Mouse (Mus musculus): ENCODE measurements around the gene 2010300C02Rik. TPM values are rescaled to one million over a fixed set of nuclear protein-coding genes. Genes with fewer than 3 reads are reported as not detected.
"Not testable (repeated sequence)": the region's sequence is repeated elsewhere in the genome, so short reads cannot be mapped to it uniquely, and the experiment has no call there.

2010300C02Rik gene
- total and polyA plus RNA-seq, 2 experiments from 2014 or later, result 6.9 to 7.9 TPM

- 93% methylated on average over 4 of the region's 4 CpGs for WGBS
- ATAC-seq (ENCODE audit: low FRiP score), result no peak
- DNase-seq (ENCODE audit: low spot score), result no peak
These were observed 117.6 kb downstream of the 2010300C02Rik start for GRCm38 (mm10) chr1:37602268-37602667.

DNA sequence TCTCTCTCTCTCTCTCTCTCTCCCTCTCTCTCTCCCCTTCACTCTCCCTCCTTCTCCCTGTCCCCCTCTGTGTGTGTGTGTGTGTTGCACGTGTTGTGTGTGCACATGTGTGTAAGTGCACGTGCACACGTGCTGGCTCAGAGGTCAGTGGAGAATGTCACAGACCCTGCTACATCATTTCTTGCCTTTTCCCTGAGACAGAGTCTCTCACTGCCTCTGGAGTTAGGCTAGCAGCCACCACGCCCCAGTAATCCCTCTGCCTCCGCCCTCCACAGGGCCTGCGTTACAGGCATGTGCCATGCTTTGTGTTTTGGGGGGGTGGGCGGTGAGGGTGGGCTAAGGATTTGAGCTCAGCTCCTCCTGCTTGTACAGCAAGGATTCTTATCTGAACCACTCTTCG, 118.4 kb downstream of the 2010300C02Rik start:
- Histone ChIP-seq H3K9me3 (ENCODE audit: low read length) (no peaks in the 10 kb centered on the region), H3K27ac (ENCODE audit: low read depth, low read length) (no peak overlapping the region), H3K4me3 (ENCODE audit: low read depth, low read length) (no peak overlapping the region), H3K4me1 (ENCODE audit: insufficient read depth, low read length) (no peaks in the 10 kb centered on the region), H3K36me3 (ENCODE audit: insufficient read depth, low read length) (no peaks in the 10 kb centered on the region), H3K4me2 (ENCODE audit: low read depth, low read length, poor library complexity, severe bottlenecking) (no peak overlapping the region), H3K9ac (replicated peaks; ENCODE audit: low read length, poor library complexity, severe bottlenecking) (no peak overlapping the region), H3K27me3 (ENCODE audit: insufficient read depth, low read length) (no peaks in the 10 kb centered on the region)
- WGBS, result 76% methylated on average over 8 of the region's 8 CpGs
- no peak for DNase-seq (ENCODE audit: low spot score)
- ATAC-seq (ENCODE audit: low FRiP score), result no peak
- no peak for TF ChIP-seq CTCF (IDR thresholded peaks at IDR 0.05)

More at GRCm38 (mm10) chr1:37602268-37602667, 117.6 kb downstream of the 2010300C02Rik start:
- no peaks in the 10 kb centered on the region for H3K9me3 ChIP-seq (ENCODE audit: low read length)
- H3K9ac ChIP-seq (replicated peaks; ENCODE audit: low read length, poor library complexity, severe bottlenecking), result no peak overlapping the region
- H3K4me3 ChIP-seq (ENCODE audit: low read depth, low read length), result no peak overlapping the region
- no peak for TF ChIP-seq CTCF (IDR thresholded peaks at IDR 0.05)
- H3K27ac ChIP-seq (ENCODE audit: low read depth, low read length), result no peak overlapping the region
- no peaks in the 10 kb centered on the region for H3K27me3 ChIP-seq (ENCODE audit: insufficient read depth, low read length)
- no peak overlapping the region for H3K4me2 ChIP-seq (ENCODE audit: low read depth, low read length, poor library complexity, severe bottlenecking)
- no peaks in the 10 kb centered on the region for H3K4me1 ChIP-seq (ENCODE audit: insufficient read depth, low read length)
- no peaks in the 10 kb centered on the region for H3K36me3 ChIP-seq (ENCODE audit: insufficient read depth, low read length)

DNA sequence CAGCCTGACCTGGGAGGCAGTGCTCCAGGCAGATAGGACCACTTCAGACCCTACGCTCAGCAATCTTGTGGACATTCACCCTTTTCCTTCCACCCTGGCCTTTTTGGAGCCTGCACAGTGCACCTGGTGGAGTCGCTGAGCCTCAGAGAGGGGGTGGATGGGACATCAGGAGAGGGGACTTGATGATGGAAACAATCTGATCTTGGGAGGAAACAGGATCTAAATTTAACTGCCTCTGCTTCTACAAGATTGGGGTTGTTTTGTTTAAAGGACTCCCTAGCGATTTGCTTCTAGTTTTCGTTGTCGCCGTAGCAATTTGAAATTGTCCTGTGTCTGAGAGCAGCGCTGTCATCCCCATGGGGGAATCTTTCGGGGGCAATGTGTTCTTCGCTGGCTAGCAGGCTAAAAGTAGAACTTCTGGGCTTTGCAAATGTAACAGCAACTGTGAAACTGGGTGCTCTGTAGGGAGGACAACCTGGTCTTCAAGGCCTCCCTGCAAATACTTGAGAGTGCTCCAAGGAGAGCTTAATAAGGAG, 119.2 kb downstream of the 2010300C02Rik start:
- TF ChIP-seq CTCF (IDR thresholded peaks at IDR 0.05), result no peak
- H3K27ac ChIP-seq (ENCODE audit: low read depth, low read length), result no peak overlapping the region
- no peaks in the 10 kb centered on the region for H3K4me1 ChIP-seq (ENCODE audit: insufficient read depth, low read length)
- H3K9ac ChIP-seq (replicated peaks; ENCODE audit: low read length, poor library complexity, severe bottlenecking), result no peak overlapping the region
- ATAC-seq (ENCODE audit: low FRiP score), result no peak
- no peaks in the 10 kb centered on the region for H3K9me3 ChIP-seq (ENCODE audit: low read length)
- H3K4me3 ChIP-seq (ENCODE audit: low read depth, low read length), result no peak overlapping the region
- WGBS, result 67% methylated on average over 9 of the region's 9 CpGs
- H3K36me3 ChIP-seq (ENCODE audit: insufficient read depth, low read length), result no peaks in the 10 kb centered on the region
- H3K27me3 ChIP-seq (ENCODE audit: insufficient read depth, low read length), result no peaks in the 10 kb centered on the region
- no peak for DNase-seq (ENCODE audit: low spot score)
- H3K4me2 ChIP-seq (ENCODE audit: low read depth, low read length, poor library complexity, severe bottlenecking), result no peak overlapping the region

- DNase-seq (ENCODE audit: low spot score), result no peak
- H3K36me3 ChIP-seq (ENCODE audit: insufficient read depth, low read length), result no peaks in the 10 kb centered on the region
- no peaks in the 10 kb centered on the region for H3K9me3 ChIP-seq (ENCODE audit: low read length)
- no peak overlapping the region for H3K27ac ChIP-seq (ENCODE audit: low read depth, low read length)
- no peaks in the 10 kb centered on the region for H3K27me3 ChIP-seq (ENCODE audit: insufficient read depth, low read length)
- H3K9ac ChIP-seq (replicated peaks; ENCODE audit: low read length, poor library complexity, severe bottlenecking), result no peak overlapping the region
- H3K4me2 ChIP-seq (ENCODE audit: low read depth, low read length, poor library complexity, severe bottlenecking), result no peak overlapping the region
- ATAC-seq (ENCODE audit: low FRiP score), result no peak
- H3K4me3 ChIP-seq (ENCODE audit: low read depth, low read length), result no peak overlapping the region
- TF ChIP-seq CTCF (IDR thresholded peaks at IDR 0.05), result no peak
- H3K4me1 ChIP-seq (ENCODE audit: insufficient read depth, low read length), result no peaks in the 10 kb centered on the region
- WGBS, result 87% methylated on average over 5 of the region's 5 CpGs
These were observed 120.9 kb downstream of the 2010300C02Rik start for GRCm38 (mm10) chr1:37598986-37599385.

DNA sequence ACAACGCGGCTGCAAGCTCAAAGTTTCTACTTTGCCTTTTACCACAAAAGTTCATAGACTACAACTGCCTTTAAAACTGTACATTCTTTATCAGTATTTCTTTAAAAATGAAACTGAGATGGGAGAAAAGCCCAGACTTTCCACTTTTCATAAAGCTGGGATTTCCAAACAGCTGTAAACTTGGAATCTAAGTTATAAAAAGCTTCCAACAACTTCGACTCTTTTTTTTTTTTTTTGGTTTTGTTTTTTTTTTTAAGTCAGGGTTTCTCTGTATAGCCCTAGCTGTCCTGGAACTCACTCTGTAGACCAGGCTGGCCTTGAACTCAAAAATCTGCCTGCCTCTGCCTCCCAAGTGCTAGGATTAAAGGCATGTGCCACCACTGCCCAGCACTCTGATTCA, 125.1 kb downstream of the 2010300C02Rik start:
- H3K27ac ChIP-seq (ENCODE audit: low read depth, low read length); H3K4me2 ChIP-seq (ENCODE audit: low read depth, low read length, poor library complexity, severe bottlenecking); H3K4me3 ChIP-seq (ENCODE audit: low read depth, low read length); H3K36me3 ChIP-seq (ENCODE audit: insufficient read depth, low read length); H3K27me3 ChIP-seq (ENCODE audit: insufficient read depth, low read length); ATAC-seq (ENCODE audit: low FRiP score); DNase-seq (ENCODE audit: low spot score); H3K4me1 ChIP-seq (ENCODE audit: insufficient read depth, low read length); H3K9me3 ChIP-seq (ENCODE audit: low read length); H3K9ac ChIP-seq (replicated peaks; ENCODE audit: low read length, poor library complexity, severe bottlenecking): not testable (repeated sequence)
- 82% methylated on average over 3 of the region's 3 CpGs for WGBS

GRCm38 (mm10) chr1:37585809-37586480, 133.9 kb downstream of the 2010300C02Rik start:
- Histone ChIP-seq H3K27me3 (ENCODE audit: insufficient read depth, low read length) (no peaks in the 10 kb centered on the region), H3K4me1 (ENCODE audit: insufficient read depth, low read length) (no peaks in the 10 kb centered on the region), H3K9ac (replicated peaks; ENCODE audit: low read length, poor library complexity, severe bottlenecking) (no peak overlapping the region), H3K27ac (ENCODE audit: low read depth, low read length) (no peak overlapping the region), H3K4me2 (ENCODE audit: low read depth, low read length, poor library complexity, severe bottlenecking) (no peak overlapping the region), H3K36me3 (ENCODE audit: insufficient read depth, low read length) (no peaks in the 10 kb centered on the region), H3K4me3 (ENCODE audit: low read depth, low read length) (no peak overlapping the region), H3K9me3 (ENCODE audit: low read length) (no peaks in the 10 kb centered on the region)
- ATAC-seq (ENCODE audit: low FRiP score), result no peak
- TF ChIP-seq CTCF (IDR thresholded peaks at IDR 0.05), result no peak
- 81% methylated on average over 13 of the region's 13 CpGs for WGBS
- DNase-seq (ENCODE audit: low spot score), result peak; percentile 48
